Mouse (Mus musculus) gastrocnemius, postnatal 36 days (tissue): ENCODE measurements at regions not wholly inside any gene's neighbourhood (a gene's known extent, or its start where the extent isn't known, plus 50 kb on each side); places are given as distances from the start of the nearest gene placed in this dataset.
"Not testable (repeated sequence)": the region's sequence is repeated elsewhere in the genome, so short reads cannot be mapped to it uniquely, and the experiment has no call there.

ENCODE experiments used
- DNase-seq, 2 experiments: peaks; one replicate each; pipeline ENCODE4 v3.0.0; 2022
- intact Hi-C: fragments of 180-260 bp; cut with DNase I; formaldehyde crosslinking; loops from one replicate; pipeline ENCODE4 v1.15.1; 2025

DNA sequence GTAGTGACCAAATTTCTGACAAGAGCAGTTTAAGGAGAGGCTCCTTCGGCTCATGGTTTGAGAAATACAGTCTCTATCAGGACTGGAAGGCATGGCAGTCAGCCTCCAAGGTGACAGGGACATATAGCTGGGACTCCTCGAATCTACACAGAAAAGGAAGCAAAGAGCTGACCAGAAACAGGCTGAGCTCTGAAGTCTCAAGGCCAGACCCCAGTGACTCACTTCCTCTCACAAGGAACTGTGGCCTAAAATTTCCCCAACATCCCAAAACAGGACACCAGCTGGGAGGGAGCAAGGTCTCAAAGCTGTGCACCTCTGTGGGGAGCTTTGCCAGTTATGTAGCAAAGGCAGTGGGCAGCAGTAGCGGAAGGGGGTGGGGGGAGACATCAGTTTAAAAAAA is 110.7 kb downstream of the Sox4 start:
- intact Hi-C loops: no loop called here
- no peak for DNase-seq

GRCm38 (mm10) chr13:28840142-28840541 is 113.4 kb downstream of the Sox4 start:
- intact Hi-C loops: no loop called here
- no peak for DNase-seq

DNA sequence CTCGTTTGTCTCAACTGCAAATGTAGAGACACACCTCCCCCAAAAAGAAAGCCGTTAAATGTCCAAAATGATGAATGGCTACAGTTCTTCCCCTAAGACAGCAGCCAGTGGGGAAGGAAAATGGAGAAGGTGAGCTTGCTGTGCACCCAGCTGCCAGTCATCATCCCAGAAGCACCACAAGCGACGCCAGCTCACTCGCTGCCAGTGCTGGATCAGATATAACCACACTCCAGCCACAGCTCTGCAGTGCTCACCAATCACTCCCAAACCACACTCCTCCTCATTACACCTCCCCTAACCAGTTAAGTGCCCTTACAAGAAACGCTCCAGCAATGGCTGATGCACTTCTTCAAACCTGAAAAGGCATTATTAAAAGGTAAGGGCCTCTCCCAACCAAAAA is 114.4 kb downstream of the Sox4 start:
- intact Hi-C loops: loop anchor here (10.0 kb wide), 1 partner anchor 1144 kb away; no protein-coding TSS in a partner anchor
- DNase-seq: no peak

DNA sequence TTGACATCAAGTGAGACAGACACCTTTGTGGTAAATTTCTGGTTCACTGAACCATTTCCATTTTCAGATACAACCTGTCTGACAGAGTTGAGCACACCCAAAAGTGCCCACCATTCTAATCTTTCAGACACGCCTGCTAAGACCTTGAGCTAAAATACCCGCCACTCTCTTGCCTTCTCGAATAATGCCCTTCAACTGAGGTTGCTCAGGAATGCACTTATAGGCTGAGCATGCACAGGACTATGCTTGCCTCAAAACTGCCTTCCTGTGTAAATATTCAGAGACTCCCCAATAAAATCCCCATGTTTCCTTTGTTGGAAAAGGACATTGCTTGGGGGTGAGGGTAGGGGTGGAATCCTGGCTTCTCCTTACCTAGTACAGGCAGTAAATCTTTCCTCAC is 115.3 kb downstream of the Sox4 start:
- intact Hi-C loops: loop anchor here (10.0 kb wide), 1 partner anchor 1143 kb away; no protein-coding TSS in a partner anchor
- DNase-seq: no peak

DNA sequence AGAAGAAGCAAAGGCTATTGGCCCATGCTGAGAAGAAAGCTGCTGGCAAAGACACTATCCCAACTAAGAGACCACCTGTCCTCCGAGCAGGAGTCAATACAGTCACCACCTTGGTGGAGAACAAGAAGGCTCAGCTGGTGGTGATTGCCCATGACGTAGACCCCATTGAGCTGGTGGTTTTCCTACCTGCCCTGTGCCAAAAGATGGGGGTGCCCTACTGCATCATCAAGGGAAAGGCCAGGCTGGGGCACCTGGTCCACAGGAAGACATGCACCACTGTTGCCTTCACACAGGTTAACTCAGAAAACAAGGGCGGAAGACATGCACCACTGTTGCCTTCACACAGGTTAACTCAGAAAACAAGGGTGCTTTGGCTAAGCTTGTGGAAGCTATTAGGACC is 116.3 kb downstream of the Sox4 start:
- intact Hi-C loops: loop anchor here (10.0 kb wide), 1 partner anchor 1142 kb away; no protein-coding TSS in a partner anchor
- not testable (repeated sequence) for DNase-seq

- intact Hi-C loops: loop anchor here (10.0 kb wide), 1 partner anchor 1139 kb away; no protein-coding TSS in a partner anchor
- DNase-seq: no peak
These were observed 119.8 kb downstream of the Sox4 start for GRCm38 (mm10) chr13:28833700-28834065.

GRCm38 (mm10) chr13:28832855-28833699 is 120.4 kb downstream of the Sox4 start:
- DNase-seq: no peak
- intact Hi-C loops: loop anchor here (10.0 kb wide), 1 partner anchor 1138 kb away; no protein-coding TSS in a partner anchor

DNA sequence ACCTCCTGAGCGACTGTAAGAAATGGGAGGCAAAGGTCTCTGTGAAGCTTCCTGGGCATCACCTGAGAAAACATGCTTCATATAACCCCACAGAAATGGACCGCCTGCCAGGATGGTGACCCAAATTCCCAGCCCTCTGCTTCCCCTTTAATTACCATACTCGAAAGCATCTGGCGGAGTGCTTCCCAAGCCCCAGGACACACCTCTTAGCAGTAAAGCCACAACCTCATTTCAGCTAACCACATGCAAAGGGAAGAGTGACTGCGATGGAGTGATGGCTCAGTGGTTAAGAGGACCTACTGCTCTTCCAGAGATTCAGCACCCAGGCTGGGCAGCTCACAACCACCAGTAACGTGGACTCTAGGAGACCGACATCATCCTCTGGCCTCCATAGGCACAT is 127.2 kb downstream of the Sox4 start:
- intact Hi-C loops: no loop called here
- DNase-seq: no peak

GRCm38 (mm10) chr13:28823985-28824384 is 129.5 kb downstream of the Sox4 start:
- intact Hi-C loops: no loop called here
- no peak for DNase-seq

DNA sequence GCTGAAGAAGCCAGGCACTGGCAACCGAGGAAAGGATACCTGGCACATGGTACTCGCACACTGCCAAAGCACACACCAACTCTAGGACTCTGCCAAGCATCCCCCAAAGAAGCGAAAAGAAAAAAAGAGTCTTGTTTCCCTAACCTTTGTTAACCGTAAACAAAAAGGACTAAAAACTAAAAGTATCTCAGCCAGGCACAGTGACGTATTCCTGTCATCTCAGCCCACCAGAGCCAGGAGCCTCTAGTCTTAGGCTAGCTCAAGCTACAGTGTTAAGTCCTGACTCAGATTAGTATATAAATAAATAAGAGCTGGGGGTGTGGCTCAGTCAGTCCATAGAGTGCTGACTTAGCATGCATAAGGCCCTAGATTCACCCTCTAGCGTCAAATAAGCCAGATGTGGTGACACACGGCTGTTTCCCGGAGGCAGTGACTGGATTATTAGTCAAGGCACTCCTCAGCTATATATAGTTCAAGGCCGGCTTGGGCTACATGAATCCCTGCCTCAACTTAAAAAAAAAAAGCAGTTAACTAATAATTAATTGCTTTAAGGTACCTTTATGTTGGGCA is 130.1 kb downstream of the Sox4 start:
- intact Hi-C loops: no loop called here
- DNase-seq: no peak

GRCm38 (mm10) chr13:28820868-28821533 is 132.5 kb downstream of the Sox4 start:
- no peak for DNase-seq
- intact Hi-C loops: no loop called here

- intact Hi-C loops: no loop called here
- DNase-seq: no peak
These were observed 139.4 kb downstream of the Sox4 start for GRCm38 (mm10) chr13:28814127-28814526.

DNA sequence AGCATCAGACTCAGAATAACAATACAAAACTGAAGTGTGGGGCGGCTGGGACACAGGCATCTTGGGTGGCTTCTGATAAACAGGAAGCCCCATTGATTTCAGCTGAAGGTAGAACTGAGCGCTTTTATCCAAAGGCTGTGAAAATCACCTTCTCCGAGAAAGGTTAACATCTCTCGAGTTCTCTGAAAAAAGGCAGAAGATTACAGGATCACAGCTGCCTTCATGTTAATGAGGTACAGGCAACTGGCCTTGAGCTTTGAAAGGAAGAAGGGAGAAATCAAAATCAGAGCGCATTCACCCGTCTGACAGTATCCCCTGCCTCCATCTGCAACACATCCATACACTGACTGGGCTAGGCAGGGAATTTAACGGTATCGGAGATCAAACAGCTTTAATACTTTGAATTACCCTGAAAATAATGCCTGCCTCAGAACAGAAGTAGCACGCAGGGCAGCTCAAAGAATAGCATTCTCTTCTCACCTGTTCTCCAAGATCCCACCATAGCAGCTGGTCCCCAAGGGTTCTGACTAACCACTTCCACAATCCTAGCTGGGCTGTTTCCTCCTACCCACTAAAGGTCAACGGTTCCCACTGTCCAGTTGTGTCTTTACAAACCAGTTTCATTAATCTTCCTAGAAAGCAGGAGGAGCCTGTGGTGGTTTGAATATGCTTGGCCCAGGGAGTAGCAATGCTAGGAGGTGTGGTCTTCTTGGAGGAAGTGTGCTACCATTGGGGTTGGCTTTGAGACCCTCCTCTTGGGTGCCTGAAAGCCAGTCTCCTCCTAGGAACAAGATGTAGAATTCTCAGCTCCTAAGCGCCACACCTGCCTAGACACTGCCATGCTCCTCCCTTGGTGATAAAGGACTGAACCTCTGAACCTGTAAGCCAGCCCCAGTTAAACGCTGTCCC is 141.6 kb downstream of the Sox4 start:
- no peak for DNase-seq
- intact Hi-C loops: no loop called here

DNA sequence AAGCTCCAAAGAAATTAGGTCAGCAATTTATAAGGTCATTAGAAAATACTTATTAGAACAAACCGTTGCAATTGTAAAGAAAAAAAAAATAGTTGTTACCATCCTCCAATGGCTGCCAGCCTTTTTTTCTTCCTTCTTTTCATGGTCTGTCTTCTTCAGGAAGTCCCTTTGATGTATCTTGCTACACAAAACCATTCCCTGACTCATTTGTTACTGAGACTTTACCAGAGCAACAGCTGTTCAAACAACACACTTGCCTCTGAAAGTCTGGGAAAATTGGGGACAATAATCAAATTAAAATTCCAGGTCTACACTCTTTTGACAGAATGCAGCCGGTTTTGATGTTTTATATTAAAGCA is 142.5 kb downstream of the Sox4 start:
- DNase-seq: no peak
- intact Hi-C loops: no loop called here

DNA sequence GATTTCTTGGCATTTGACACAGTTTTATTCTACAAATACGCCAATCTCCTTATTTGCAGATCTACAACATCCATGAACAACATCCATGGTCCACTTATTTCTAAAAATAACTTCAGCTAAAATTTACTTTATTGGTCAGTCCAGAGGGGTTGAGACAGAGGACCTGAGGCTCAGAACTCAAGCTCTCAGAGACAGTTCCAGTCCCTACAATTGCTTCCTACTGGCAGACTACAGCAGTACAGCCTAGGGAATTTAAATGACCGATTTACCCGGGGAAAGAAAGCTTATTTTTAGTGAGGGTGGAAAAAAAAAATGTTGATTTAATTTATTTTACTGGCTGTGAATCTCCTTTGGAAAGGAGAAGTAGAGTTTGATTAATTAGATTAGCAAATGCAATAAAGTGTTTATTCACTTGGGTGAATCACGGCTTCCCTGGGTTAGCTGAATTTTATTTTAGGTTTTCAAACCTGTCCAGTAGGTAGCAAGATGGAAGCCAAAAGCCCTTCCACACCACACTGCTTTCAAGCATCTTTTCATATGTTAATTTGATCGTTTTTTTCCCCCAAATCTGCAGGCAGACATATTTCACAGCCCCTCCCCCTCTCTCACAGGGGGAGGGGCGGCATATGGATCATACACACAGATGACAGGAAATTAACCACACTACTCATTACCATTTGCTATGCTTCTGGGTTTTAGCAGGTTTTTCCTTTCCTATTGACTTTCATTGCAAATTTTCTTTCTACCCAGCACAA is 143.0 kb downstream of the Sox4 start:
- intact Hi-C loops: no loop called here
- DNase-seq: no peak

GRCm38 (mm10) chr13:28805302-28805701 is 148.2 kb downstream of the Sox4 start:
- no peak for DNase-seq
- intact Hi-C loops: no loop called here

GRCm38 (mm10) chr13:28801210-28801954 is 152.1 kb downstream of the Sox4 start:
- intact Hi-C loops: no loop called here
- DNase-seq: no peak

DNA sequence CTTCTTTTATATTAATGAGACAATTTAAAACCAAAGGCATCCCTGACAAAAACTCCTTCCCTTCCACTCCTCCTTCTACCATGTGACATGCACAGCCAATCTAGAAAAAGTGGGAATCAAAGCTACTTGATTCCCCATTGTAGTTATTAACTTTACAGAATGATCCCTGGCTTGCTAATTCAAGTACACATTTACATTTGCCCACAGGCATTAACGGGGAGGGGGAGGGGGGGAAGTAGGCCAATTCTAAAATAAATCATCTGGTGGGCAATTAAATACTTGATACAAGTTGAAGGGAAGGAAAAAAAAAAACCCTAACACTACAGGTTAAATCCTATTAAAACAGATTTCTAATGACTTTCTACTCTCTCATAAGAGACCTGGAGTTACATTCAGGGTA is 152.8 kb downstream of the Sox4 start:
- intact Hi-C loops: no loop called here
- no peak for DNase-seq

- DNase-seq: no peak
- intact Hi-C loops: no loop called here
These were observed 154.0 kb downstream of the Sox4 start for GRCm38 (mm10) chr13:28799474-28799873.
